Mouse (Mus musculus) kidney, adult 2 months (tissue): ENCODE measurements at regions not wholly inside any gene's neighbourhood (a gene's known extent, or its start where the extent isn't known, plus 50 kb on each side); places are given as distances from the start of the nearest gene placed in this dataset.

Source experiments
- CTCF ChIP-seq: fragments of 200-500 bp; conservative IDR thresholded peaks from 2 replicates; pipeline ENCODE4 v1.5.1; 2011; ENCODE audit warnings: low read depth, mild to moderate bottlenecking, control low read depth, low read length, moderate library complexity, mixed read lengths; ENCODE audit not compliant: insufficient read depth, insufficient read length
- POLR2A ChIP-seq: fragments of 200-500 bp; IDR thresholded peaks from one replicate; pipeline ENCODE4 v1.6.1; 2011; ENCODE audit warnings: low read depth, low read length, control low read depth

DNA sequence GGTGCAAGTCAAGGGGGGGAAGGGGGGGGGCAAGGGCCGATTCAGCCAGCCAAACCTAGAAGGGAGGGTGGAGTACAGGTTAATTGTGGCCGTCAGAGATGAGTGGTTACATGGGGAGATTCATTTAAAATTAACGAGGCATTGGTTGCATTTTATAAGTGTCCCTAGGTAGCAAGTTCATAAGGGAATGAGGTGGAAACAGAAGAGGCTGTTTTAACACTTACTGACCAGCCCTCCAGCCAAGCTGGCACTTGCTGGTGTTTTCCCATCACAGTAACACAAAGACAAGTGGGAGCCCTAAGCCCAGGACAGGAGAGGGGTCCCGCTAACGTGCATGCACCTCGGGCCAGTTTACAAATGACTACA is 309.1 kb upstream of the Jarid2 start:
- TF ChIP-seq CTCF = no peak
- TF ChIP-seq POLR2A = no peak
